Mouse (Mus musculus) stomach, postnatal 0 days (tissue): Measurements from ENCODE around the gene Nkx2-1.

ENCODE experiments used
- CTCF ChIP-seq: IDR thresholded peaks from 2 replicates; pipeline ENCODE4 v1.5.1; 2016; ENCODE audit warnings: antibody characterized with exemption, low read depth, mild to moderate bottlenecking, moderate library complexity
- EP300 ChIP-seq: optimal IDR thresholded peaks from 2 replicates; pipeline ENCODE3; 2016; ENCODE audit warnings: antibody characterized with exemption

DNA sequence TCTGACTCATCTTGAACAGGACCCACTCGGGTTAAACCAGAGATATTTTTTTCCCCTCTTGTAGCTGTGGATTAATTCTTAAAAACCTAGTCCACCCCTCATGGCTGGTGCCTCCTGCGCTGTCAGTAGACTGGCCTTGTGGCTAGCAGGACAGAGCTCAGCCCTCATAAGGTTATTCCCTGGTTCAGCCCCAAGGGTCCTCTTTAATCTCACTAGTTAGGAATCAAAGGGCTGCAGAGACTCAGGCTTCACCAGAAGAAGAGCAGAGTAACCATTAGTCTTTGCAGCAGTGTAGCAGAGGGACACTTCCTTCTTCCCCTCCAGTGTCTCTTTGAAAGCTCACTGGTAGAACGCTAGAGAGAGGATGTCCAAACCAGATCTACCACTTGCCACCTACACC is 1.9 kb upstream of the Nkx2-1 start:
- TF ChIP-seq CTCF (no peak), EP300 (no peak)
